Mouse (Mus musculus): Measurements from ENCODE around the gene Tbcd.

- TF ChIP-seq POLR2A (IDR thresholded peaks at IDR 0.05; ENCODE audit: borderline replicate concordance, extremely low read depth, low read depth, low read length) = no peak
- no peak for TF ChIP-seq CTCF (IDR thresholded peaks at IDR 0.05; ENCODE audit: insufficient read depth, low read length)
Measured at GRCm38 (mm10) chr11:121654406-121654945, 202.7 kb downstream of the Tbcd start.

All from lung, adult 2 months (tissue).